Mouse (Mus musculus) left cerebral cortex, postnatal 25 days (tissue): ENCODE measurements around the gene Pappa. TPM values are rescaled to one million over a fixed set of nuclear protein-coding genes. Genes with fewer than 3 reads are reported as not detected.
A peak's percentile ranks its signal among the peaks of the same experiment; 100 is the strongest.

ENCODE experiments used
- DNase-seq, 2 experiments: peaks; one replicate each; pipeline ENCODE4 v3.0.0; 2022; ENCODE audit warnings: low spot score in 2 of 2, mixed read lengths in 1 of 2
- intact Hi-C: fragments of 180-260 bp; cut with DNase I; formaldehyde crosslinking; loops from one replicate; pipeline ENCODE4 v1.15.1; 2025
- total RNA-seq, 2 experiments: library from RNA; stranded (reverse); gene quantifications; 2 replicates each; pipeline ENCODE4 v1.2.3; 2021

Gene Pappa
- total RNA-seq = under 1 TPM; 0.37 to 0.48 TPM

GRCm38 (mm10) chr4:65123741-65124224 is at the start of gene Pappa:
TSS of gene Pappa (plus strand) at chr4:65124174.
- no peak for DNase-seq
- intact Hi-C loops = loop anchor here (2.0 to 5.0 kb wide), 2 partner anchors 373 to 464 kb away; no protein-coding TSS in a partner anchor

GRCm38 (mm10) chr4:65077906-65078615 is 45.9 kb upstream of the Pappa start:
- intact Hi-C loops = no loop called here
- peak in 1 of 2 experiments; percentile 2 for DNase-seq

GRCm38 (mm10) chr4:65086864-65087263 is 37.1 kb upstream of the Pappa start:
- DNase-seq = peak in 1 of 2 experiments; percentile 6
- intact Hi-C loops = no loop called here

GRCm38 (mm10) chr4:65087592-65087991 is 36.4 kb upstream of the Pappa start:
- DNase-seq = no peak
- intact Hi-C loops = no loop called here

- intact Hi-C loops = no loop called here
Observed at GRCm38 (mm10) chr4:65092191-65092590, 31.8 kb upstream of the Pappa start.

GRCm38 (mm10) chr4:65120329-65120728 is 3.6 kb upstream of the Pappa start:
- DNase-seq = no peak
- intact Hi-C loops = loop anchor here (5.0 kb wide), 1 partner anchor 467 kb away; no protein-coding TSS in a partner anchor

More at GRCm38 (mm10) chr4:65092191-65092590, 31.8 kb upstream of the Pappa start:
- no peak for DNase-seq

- intact Hi-C loops = loop anchor here (2.0 to 5.0 kb wide), 2 partner anchors 374 to 464 kb away; no protein-coding TSS in a partner anchor
- peak in 1 of 2 experiments; percentile 16 for DNase-seq
Observed at GRCm38 (mm10) chr4:65122841-65123240, 1.1 kb upstream of the Pappa start.

- no peak for DNase-seq
Observed at GRCm38 (mm10) chr4:65124369-65125151, 586 bp downstream of the Pappa start.

GRCm38 (mm10) chr4:65125341-65126332 is 1.7 kb downstream of the Pappa start:
- peak; percentile 13 to 51 for DNase-seq
- intact Hi-C loops = no loop called here

More at GRCm38 (mm10) chr4:65124369-65125151, 586 bp downstream of the Pappa start:
- intact Hi-C loops = loop anchor here (5.0 kb wide), 1 partner anchor 463 kb away; no protein-coding TSS in a partner anchor

GRCm38 (mm10) chr4:65126451-65127290 is 2.7 kb downstream of the Pappa start:
- DNase-seq = peak in 1 of 2 experiments; percentile 11
- intact Hi-C loops = no loop called here

- intact Hi-C loops = no loop called here
- no peak for DNase-seq
Observed at GRCm38 (mm10) chr4:65127291-65127590, 3.3 kb downstream of the Pappa start.

- intact Hi-C loops = no loop called here
- no peak for DNase-seq
Observed at GRCm38 (mm10) chr4:65132657-65133056, 8.7 kb downstream of the Pappa start.

- intact Hi-C loops = no loop called here
- DNase-seq = no peak
Observed at GRCm38 (mm10) chr4:65134358-65134757, 10.4 kb downstream of the Pappa start.

GRCm38 (mm10) chr4:65135109-65135508 is 11.1 kb downstream of the Pappa start:
- intact Hi-C loops = no loop called here
- DNase-seq = no peak

- intact Hi-C loops = no loop called here
- DNase-seq = no peak
Observed at GRCm38 (mm10) chr4:65136541-65136940, 12.6 kb downstream of the Pappa start.

GRCm38 (mm10) chr4:65146936-65147335 is 23.0 kb downstream of the Pappa start:
- no peak for DNase-seq

GRCm38 (mm10) chr4:65153601-65154000 is 29.6 kb downstream of the Pappa start:
- intact Hi-C loops = no loop called here
- DNase-seq = no peak

More at GRCm38 (mm10) chr4:65146936-65147335, 23.0 kb downstream of the Pappa start:
- intact Hi-C loops = no loop called here

GRCm38 (mm10) chr4:65156231-65156630 is 32.3 kb downstream of the Pappa start:
- DNase-seq = no peak
- intact Hi-C loops = no loop called here
